Mouse (Mus musculus) CH12.LX (cell line): ENCODE measurements around the gene Atp5j2. TPM values are rescaled to one million over a fixed set of nuclear protein-coding genes. Genes with fewer than 3 reads are reported as not detected.

ENCODE experiments used
- DNase-seq: peaks from one replicate; pipeline ENCODE4 v3.0.0-alpha.2; 2013; ENCODE audit errors: extremely low read depth
- H3K27ac ChIP-seq: 2 replicates; pipeline ENCODE4 v1.5.1; 2012; ENCODE audit warnings: low read depth, mild to moderate bottlenecking, control low read depth, moderate library complexity; ENCODE audit not compliant: insufficient read depth
- H3K27me3 ChIP-seq: replicated peaks from 2 replicates; pipeline ENCODE3; 2012; ENCODE audit warnings: inconsistent platforms
- H3K36me3 ChIP-seq, 2 experiments: replicated peaks in 1 of 2; 2 replicates each; pipeline versions ENCODE3 to v1.6.1; 2012; ENCODE audit warnings: inconsistent platforms in 1 of 2, low read length in 1 of 2, mild to moderate bottlenecking in 1 of 2, mixed read lengths in 1 of 2, moderate library complexity in 1 of 2; ENCODE audit not compliant: control insufficient read depth in 1 of 2, insufficient read depth in 1 of 2
- H3K4me1 ChIP-seq, 2 experiments: 2 replicates each; pipeline ENCODE4 v1.6.1; 2012; ENCODE audit warnings: inconsistent platforms in 1 of 2, moderate library complexity in 1 of 2; ENCODE audit not compliant: insufficient read depth in 2 of 2, control insufficient read depth in 1 of 2
- H3K4me2 ChIP-seq: 2 replicates; pipeline ENCODE4 v1.6.1; 2012; ENCODE audit warnings: low read depth, mild to moderate bottlenecking, control low read depth; ENCODE audit not compliant: poor library complexity, insufficient read depth, severe bottlenecking
- H3K4me3 ChIP-seq, 3 experiments: fragments of 150-350 bp in 1 of 3; sonication (generic) in 1 of 3; replicated peaks in 1 of 3; 2 replicates each; pipeline versions ENCODE3 to v1.5.1; 2011 to 2012; ENCODE audit warnings: low read depth in 2 of 3, low read length in 2 of 3, mild to moderate bottlenecking in 2 of 3, moderate library complexity in 2 of 3, control low read depth in 1 of 3, improper control_type of control experiment in 1 of 3, inconsistent platforms in 1 of 3, mixed read lengths in 1 of 3; ENCODE audit not compliant: poor library complexity in 1 of 3
- H3K79me2 ChIP-seq: replicated peaks from 2 replicates; pipeline ENCODE4 v1.6.1; 2012; ENCODE audit warnings: mild to moderate bottlenecking, moderate library complexity; ENCODE audit not compliant: control insufficient read depth, poor library complexity, insufficient read depth, severe bottlenecking; ENCODE audit errors: extremely low read depth
- H3K9ac ChIP-seq: 2 replicates; pipeline ENCODE4 v1.6.1; 2012; ENCODE audit warnings: low read depth, mild to moderate bottlenecking, control low read depth, moderate library complexity; ENCODE audit not compliant: insufficient read depth
- H3K9me3 ChIP-seq: replicated peaks from 2 replicates; pipeline ENCODE3; 2012; ENCODE audit warnings: low read length, inconsistent platforms, mixed read lengths
- CHD2 ChIP-seq: IDR thresholded peaks from 2 replicates; pipeline ENCODE4 v1.6.1; 2011; ENCODE audit warnings: low read length, improper control_type of control experiment
- CTCF ChIP-seq, 2 experiments: IDR thresholded peaks in 1 of 2; conservative IDR thresholded peaks in 1 of 2; 2 replicates each; pipeline ENCODE4 v1.5.1; 2011 to 2012; ENCODE audit warnings: low read depth in 2 of 2, low read length in 2 of 2, improper control_type of control experiment in 1 of 2, inconsistent platforms in 1 of 2, mild to moderate bottlenecking in 1 of 2, moderate library complexity in 1 of 2
- GABPA ChIP-seq: IDR thresholded peaks from 2 replicates; pipeline ENCODE4 v1.6.1; 2012; ENCODE audit warnings: low read depth, low read length, improper control_type of control experiment, inconsistent platforms; ENCODE audit not compliant: insufficient replicate concordance
- HCFC1 ChIP-seq: IDR thresholded peaks from 2 replicates; pipeline ENCODE4 v1.6.1; 2012; ENCODE audit warnings: low read depth, mild to moderate bottlenecking, inconsistent platforms, low read length, improper control_type of control experiment
- IRF4 ChIP-seq: IDR thresholded peaks from 2 replicates; pipeline ENCODE4 v1.6.1; 2014; ENCODE audit warnings: low read depth, mild to moderate bottlenecking, inconsistent platforms, low read length, improper control_type of control experiment
- JUN ChIP-seq: IDR thresholded peaks from 2 replicates; pipeline ENCODE4 v1.6.1; 2011; ENCODE audit warnings: low read depth, mild to moderate bottlenecking, low read length, improper control_type of control experiment, moderate library complexity; ENCODE audit not compliant: insufficient read depth
- JUND ChIP-seq: conservative IDR thresholded peaks from 2 replicates; pipeline ENCODE4 v1.6.1; 2011; ENCODE audit warnings: low read depth, low read length, improper control_type of control experiment
- KAT2A ChIP-seq: IDR thresholded peaks from 2 replicates; pipeline ENCODE4 v1.6.1; 2012; ENCODE audit warnings: low read length, improper control_type of control experiment, inconsistent platforms; ENCODE audit not compliant: insufficient replicate concordance
- MAFK ChIP-seq: IDR thresholded peaks from 2 replicates; pipeline ENCODE4 v1.6.1; 2011; ENCODE audit warnings: low read length, improper control_type of control experiment; ENCODE audit not compliant: insufficient replicate concordance
- MEF2A ChIP-seq: IDR thresholded peaks from 2 replicates; pipeline ENCODE4 v1.6.1; 2014; ENCODE audit warnings: low read depth, mild to moderate bottlenecking, inconsistent platforms, low read length, improper control_type of control experiment, borderline replicate concordance
- NRF1 ChIP-seq: IDR thresholded peaks from 2 replicates; pipeline ENCODE4 v1.6.1; 2014; ENCODE audit warnings: low read depth, mild to moderate bottlenecking, inconsistent platforms, low read length, improper control_type of control experiment, moderate library complexity
- POLR2A ChIP-seq: IDR thresholded peaks from 2 replicates; pipeline ENCODE4 v1.6.1; 2011; ENCODE audit warnings: low read depth, mild to moderate bottlenecking, improper control_type of control experiment, low read length
- RAD21 ChIP-seq: IDR thresholded peaks from 2 replicates; pipeline ENCODE4 v1.6.1; 2011; ENCODE audit warnings: low read depth, mild to moderate bottlenecking, low read length, improper control_type of control experiment, moderate library complexity
- RCOR1 ChIP-seq: conservative IDR thresholded peaks from 2 replicates; pipeline ENCODE4 v1.6.1; 2012; ENCODE audit warnings: low read depth, mild to moderate bottlenecking, inconsistent platforms, low read length, improper control_type of control experiment
- SMC3 ChIP-seq: IDR thresholded peaks from 2 replicates; pipeline ENCODE4 v1.6.1; 2011; ENCODE audit warnings: low read depth, low read length, improper control_type of control experiment
- TCF12 ChIP-seq: IDR thresholded peaks from 2 replicates; pipeline ENCODE4 v1.6.1; 2014; ENCODE audit warnings: low read depth, mild to moderate bottlenecking, inconsistent platforms, low read length, improper control_type of control experiment
- USF2 ChIP-seq: conservative IDR thresholded peaks from 2 replicates; pipeline ENCODE4 v1.6.1; 2011; ENCODE audit warnings: low read depth, low read length, improper control_type of control experiment
- ZMIZ1 ChIP-seq: IDR thresholded peaks from 2 replicates; pipeline ENCODE4 v1.6.1; 2012; ENCODE audit warnings: low read depth, mild to moderate bottlenecking, inconsistent platforms, low read length, improper control_type of control experiment
- ZNF384 ChIP-seq: IDR thresholded peaks from 2 replicates; pipeline ENCODE4 v1.6.1; 2012; ENCODE audit warnings: low read depth, low read length, improper control_type of control experiment, inconsistent platforms
- dilution Hi-C: fragments of 300-500 bp; cut with MboI; formaldehyde crosslinking; loops from 2 replicates; pipeline ENCODE4 v1.14.3; 2020; ENCODE audit warnings: low sequenced_read_pairs; ENCODE audit not compliant: extremely low pct_unique_long_range_greater_than_20kb, extremely low pct_ligation_motif_present
- in situ Hi-C: fragments of 300-500 bp; cut with MboI; formaldehyde crosslinking; loops from 3 replicates; pipeline ENCODE4 v1.14.3; 2019; ENCODE audit warnings: low sequenced_read_pairs, low pct_ligation_motif_present, low pct_unique_long_range_greater_than_20kb, mixed read lengths
- polyA plus RNA-seq: library from polyadenylated mRNA; unstranded; fragments of >175 nt; gene quantifications from 2 replicates; pipeline ENCODE4 v1.2.1, GENCODE M21; 2012; ENCODE audit warnings: low read depth; ENCODE audit not compliant: insufficient read length
- total RNA-seq, 2 experiments: library from RNA; depleted of rRNA; stranded (reverse); fragments of 300-350 nt in 1 of 2; fragments of >200 nt in 1 of 2; gene quantifications; 2 replicates each; pipeline ENCODE4 v1.2.3; 2012 to 2014

Atp5j2 gene
- 440 and 469 TPM in 2 replicates for total RNA-seq (2012; rRNA removed)
- total RNA-seq (2014; rRNA removed), result 202 and 229 TPM in 2 replicates
- 327 and 397 TPM in 2 replicates for polyA plus RNA-seq

DNA sequence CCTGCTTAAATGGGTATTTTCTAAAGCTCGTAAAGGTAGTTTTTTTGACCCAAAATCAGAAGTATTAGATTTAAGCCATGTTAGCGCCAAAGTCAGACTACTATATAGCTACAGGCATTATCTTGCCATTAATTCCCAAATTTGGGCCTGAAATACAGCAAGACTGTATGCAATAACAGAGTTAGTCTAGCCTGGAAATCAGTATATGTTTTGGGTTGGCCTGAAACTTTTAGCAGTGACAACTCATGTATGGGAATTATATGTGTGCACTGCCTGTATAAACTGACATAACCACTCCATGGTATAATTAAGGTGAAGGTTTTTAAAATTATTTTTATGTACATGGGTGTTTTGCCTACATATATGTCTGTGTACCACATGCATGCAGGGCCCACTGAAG is at the start of gene Atp5j2:
Gene Atp5j2 (minus strand): TSS at position 101 of the 400 bp plus-strand sequence.
- H3K36me3 ChIP-seq, result peaks cover 31 to 55% of the 10 kb centered on the region in 2 experiments
- in situ Hi-C loops, result no loop called here
- peaks cover 42% of the 10 kb centered on the region for H3K79me2 ChIP-seq
- peak within 1 kb of the TSS; percentile 76 to 97 (median 84) for H3K4me3 ChIP-seq
- H3K27ac ChIP-seq, result peak within 1 kb of the TSS; percentile 18; the same call in 1 of the 2 replicates
- no peak for TF ChIP-seq POLR2A
- no peak for TF ChIP-seq RCOR1
- TF ChIP-seq HCFC1, result no peak
- no peak for TF ChIP-seq ZNF384
- no peak for TF ChIP-seq USF2
- TF ChIP-seq KAT2A, result no peak
- no peak for TF ChIP-seq SMC3
- no peak for TF ChIP-seq NRF1
- TF ChIP-seq MAFK, result no peak
- TF ChIP-seq CHD2, result no peak
- TF ChIP-seq JUN, result no peak
- no peak for TF ChIP-seq JUND
- TF ChIP-seq ZMIZ1, result no peak
- no peak for TF ChIP-seq MEF2A
- TF ChIP-seq GABPA, result no peak
- TF ChIP-seq TCF12, result no peak
- TF ChIP-seq, all 38 proteins: peak for 0
- dilution Hi-C loops, result no loop called here
- peak within 1 kb of the TSS; percentile 78 for H3K9ac ChIP-seq
- no peak for DNase-seq
- no peaks in the 10 kb centered on the region for H3K9me3 ChIP-seq
- peak within 1 kb of the TSS; percentile 99 for H3K4me2 ChIP-seq
- peaks cover 9 to 26% of the 10 kb centered on the region in 2 experiments for H3K4me1 ChIP-seq
- no peaks in the 10 kb centered on the region for H3K27me3 ChIP-seq

- peaks cover 45 to 62% of the 10 kb centered on the region in 2 experiments for H3K36me3 ChIP-seq
- H3K4me3 ChIP-seq, result no peak overlapping the region
- no peaks in the 10 kb centered on the region for H3K27me3 ChIP-seq
- dilution Hi-C loops, result no loop called here
- H3K4me1 ChIP-seq, result peaks cover 0 to 17% of the 10 kb centered on the region in 2 experiments; a peak in 2 of 4 replicates
- H3K9ac ChIP-seq, result no peak overlapping the region
- peaks cover 65% of the 10 kb centered on the region for H3K79me2 ChIP-seq
- H3K9me3 ChIP-seq, result no peaks in the 10 kb centered on the region
- H3K4me2 ChIP-seq, result no peak overlapping the region
- TF ChIP-seq JUND (no peak), SMC3 (peak; percentile 35; the same call in 1 of the 2 replicates), CTCF (conservative IDR thresholded peaks at IDR 0.05 in 1 of 2, IDR thresholded peaks at IDR 0.05 in 1 of 2; ENCODE audit: low read depth in 2 of 2, low read length in 2 of 2) (peak; percentile 57 to 68), IRF4 (no peak), RAD21 (peak; percentile 57)
- in situ Hi-C loops, result no loop called here
- H3K27ac ChIP-seq, result no peak overlapping the region
- DNase-seq, result peak; percentile 64
These were observed 42.8 kb upstream of the Atp5j2 start for GRCm38 (mm10) chr5:145234636-145235035.
